Mouse (Mus musculus): ENCODE measurements at regions not wholly inside any gene's neighbourhood (a gene's known extent, or its start where the extent isn't known, plus 50 kb on each side); places are given as distances from the start of the nearest gene placed in this dataset.

- no peak for TF ChIP-seq CTCF (IDR thresholded peaks at IDR 0.05; ENCODE audit: control insufficient read depth, insufficient read depth, insufficient replicate concordance, low read depth, low read length)
- TF ChIP-seq POLR2A (IDR thresholded peaks at IDR 0.05; ENCODE audit: control insufficient read depth, low read depth, low read length), result no peak
Observed at GRCm38 (mm10) chr14:72864792-72865191, 155.0 kb upstream of the Fndc3a start.
